Mouse (Mus musculus) MEL (cell line): Measurements from ENCODE around the gene Rnf151.

Experiments
- CHD2 ChIP-seq: IDR thresholded peaks from 2 replicates; pipeline ENCODE4 v1.6.1; 2011; ENCODE audit warnings: low read length, improper control_type of control experiment
- CTCF ChIP-seq, 3 experiments: IDR thresholded peaks in 2 of 3; conservative IDR thresholded peaks in 1 of 3; 2 replicates each; pipeline ENCODE4 v1.5.1; 2011 to 2012; ENCODE audit warnings: low read length in 3 of 3, low read depth in 2 of 3, mild to moderate bottlenecking in 2 of 3, improper control_type of control experiment in 1 of 3, inconsistent platforms in 1 of 3, mixed read lengths in 1 of 3, moderate library complexity in 1 of 3; ENCODE audit not compliant: control insufficient read depth in 1 of 3, insufficient read depth in 1 of 3, poor library complexity in 1 of 3, severe bottlenecking in 1 of 3
- GABPA ChIP-seq: IDR thresholded peaks from 2 replicates; pipeline ENCODE4 v1.6.1; 2012; ENCODE audit warnings: low read depth, mild to moderate bottlenecking, inconsistent platforms, low read length, improper control_type of control experiment, moderate library complexity
- POLR2A ChIP-seq, 2 experiments: IDR thresholded peaks; 2 replicates each; pipeline ENCODE4 v1.6.1; 2011 to 2012; ENCODE audit warnings: low read length in 2 of 2, mild to moderate bottlenecking in 2 of 2, control low read depth in 1 of 2, improper control_type of control experiment in 1 of 2, low read depth in 1 of 2, moderate library complexity in 1 of 2; ENCODE audit not compliant: control insufficient read depth in 1 of 2, insufficient read depth in 1 of 2, poor library complexity in 1 of 2
- SMC3 ChIP-seq: IDR thresholded peaks from 2 replicates; pipeline ENCODE4 v1.6.1; 2011; ENCODE audit warnings: low read depth, low read length, improper control_type of control experiment
- ZKSCAN1 ChIP-seq: IDR thresholded peaks from 2 replicates; pipeline ENCODE4 v1.6.1; 2012; ENCODE audit warnings: low read depth, mild to moderate bottlenecking, inconsistent platforms, low read length, improper control_type of control experiment, moderate library complexity
- ZNF384 ChIP-seq: IDR thresholded peaks from 2 replicates; pipeline ENCODE4 v1.6.1; 2012; ENCODE audit warnings: low read depth, mild to moderate bottlenecking, inconsistent platforms, low read length, improper control_type of control experiment

DNA sequence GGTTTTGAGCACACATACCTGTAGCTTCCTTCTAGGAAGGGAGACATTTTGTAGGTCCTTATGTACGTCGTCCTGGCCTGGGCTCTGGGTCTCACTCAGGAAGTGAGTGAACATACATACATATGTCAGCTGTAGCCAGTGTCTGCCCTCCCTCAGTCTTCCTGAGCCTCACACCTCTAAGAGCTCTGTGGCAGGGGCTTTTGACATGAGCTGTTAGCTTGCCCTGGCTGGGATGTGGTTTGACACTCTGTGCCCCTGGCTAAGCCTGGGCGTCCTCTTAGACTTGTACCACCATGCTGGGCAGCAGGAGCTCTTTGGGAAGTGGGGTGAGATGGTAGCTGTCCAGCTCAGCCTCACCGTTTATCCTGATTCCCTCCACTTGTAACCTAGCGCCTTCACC is 46.5 kb downstream of the Rnf151 start:
- TF ChIP-seq SMC3: no peak
- no peak for TF ChIP-seq CHD2
- no peak for TF ChIP-seq GABPA
- TF ChIP-seq ZKSCAN1: no peak
- no peak for TF ChIP-seq POLR2A (IDR thresholded peaks at IDR 0.05; ENCODE audit: control insufficient read depth in 1 of 2, insufficient read depth in 1 of 2, low read depth in 1 of 2, low read length in 2 of 2, poor library complexity in 1 of 2)
- TF ChIP-seq CTCF (IDR thresholded peaks at IDR 0.05 in 2 of 3, conservative IDR thresholded peaks at IDR 0.05 in 1 of 3; ENCODE audit: control insufficient read depth in 1 of 3, insufficient read depth in 1 of 3, low read depth in 2 of 3, low read length in 3 of 3, poor library complexity in 1 of 3, severe bottlenecking in 1 of 3): no peak
- no peak for TF ChIP-seq ZNF384
